Mouse (Mus musculus) urinary bladder, postnatal 25 days (tissue): ENCODE results near the gene Zfp992.
"Not testable (repeated sequence)": the region's sequence is repeated elsewhere in the genome, so short reads cannot be mapped to it uniquely, and the experiment has no call there.

ENCODE experiments used
- DNase-seq: peaks from one replicate; pipeline ENCODE4 v3.0.0; 2022; ENCODE audit warnings: low spot score

Zfp992 gene

GRCm38 (mm10) chr4:146474716-146475676 lies 26.2 kb downstream of the Zfp992 start:
- not testable (repeated sequence) for DNase-seq

GRCm38 (mm10) chr4:146476260-146476659 lies 27.4 kb downstream of the Zfp992 start:
- DNase-seq = not testable (repeated sequence)

- DNase-seq = not testable (repeated sequence)
Observed at GRCm38 (mm10) chr4:146476959-146477358, 28.1 kb downstream of the Zfp992 start.

- not testable (repeated sequence) for DNase-seq
Observed at GRCm38 (mm10) chr4:146480376-146481096, 31.7 kb downstream of the Zfp992 start.

- not testable (repeated sequence) for DNase-seq
Observed at GRCm38 (mm10) chr4:146482546-146482945, 33.7 kb downstream of the Zfp992 start.

- DNase-seq = not testable (repeated sequence)
Observed at GRCm38 (mm10) chr4:146483571-146484280, 34.9 kb downstream of the Zfp992 start.

GRCm38 (mm10) chr4:146484676-146485075 lies 35.9 kb downstream of the Zfp992 start:
- not testable (repeated sequence) for DNase-seq

GRCm38 (mm10) chr4:146485183-146485939 lies 36.5 kb downstream of the Zfp992 start:
- DNase-seq = not testable (repeated sequence)

- not testable (repeated sequence) for DNase-seq
Observed at GRCm38 (mm10) chr4:146486753-146487152, 37.9 kb downstream of the Zfp992 start.

GRCm38 (mm10) chr4:146489196-146489595 lies 40.4 kb downstream of the Zfp992 start:
- not testable (repeated sequence) for DNase-seq

GRCm38 (mm10) chr4:146491993-146492392 lies 43.2 kb downstream of the Zfp992 start:
- not testable (repeated sequence) for DNase-seq

GRCm38 (mm10) chr4:146492439-146492838 lies 43.6 kb downstream of the Zfp992 start:
- DNase-seq = no peak

- DNase-seq = no peak
Observed at GRCm38 (mm10) chr4:146492851-146493250, 44.0 kb downstream of the Zfp992 start.

GRCm38 (mm10) chr4:146493319-146493907 lies 44.6 kb downstream of the Zfp992 start:
- not testable (repeated sequence) for DNase-seq

GRCm38 (mm10) chr4:146494980-146495379 lies 46.2 kb downstream of the Zfp992 start:
- DNase-seq = no peak

GRCm38 (mm10) chr4:146497695-146498275 lies 49.0 kb downstream of the Zfp992 start:
- not testable (repeated sequence) for DNase-seq

- not testable (repeated sequence) for DNase-seq
Observed at GRCm38 (mm10) chr4:146501727-146502126, 52.9 kb downstream of the Zfp992 start, which contains the start of gene Zfp981. TSS of gene Zfp981 (plus strand) at chr4:146502027.

- not testable (repeated sequence) for DNase-seq
Observed at GRCm38 (mm10) chr4:146509029-146509428, 60.2 kb downstream of the Zfp992 start.

GRCm38 (mm10) chr4:146511871-146512270 lies 63.0 kb downstream of the Zfp992 start:
- not testable (repeated sequence) for DNase-seq

- DNase-seq = no peak
Observed at GRCm38 (mm10) chr4:146516474-146516873, 67.7 kb downstream of the Zfp992 start.
